Mouse (Mus musculus) erythroblast, embryonic 14.5 days (primary cell): ENCODE measurements around the gene Ccdc43.

Experiments used
- GATA1 ChIP-seq: IDR thresholded peaks from 2 replicates; pipeline ENCODE4 v1.6.1; 2012; ENCODE audit warnings: low read length, inconsistent platforms, mixed read lengths
- TAL1 ChIP-seq: IDR thresholded peaks from 3 replicates; pipeline ENCODE4 v1.6.1; 2012; ENCODE audit warnings: low read length, inconsistent platforms, mixed read lengths

GRCm38 (mm10) chr11:102742843-102743242 lies 45.3 kb upstream of the Ccdc43 start:
- TF ChIP-seq TAL1 (no peak), GATA1 (no peak)
